Mouse (Mus musculus) cerebellum, adult 2 months (tissue): Measurements from ENCODE around the gene Ldha. TPM values are rescaled to one million over a fixed set of nuclear protein-coding genes. Genes with fewer than 3 reads are reported as not detected.
"Not testable (repeated sequence)": the region's sequence is repeated elsewhere in the genome, so short reads cannot be mapped to it uniquely, and the experiment has no call there.

ENCODE experiments used
- DNase-seq, 2 experiments: peaks; one replicate each; pipeline ENCODE4 v3.0.0; 2021
- H3K27ac ChIP-seq: fragments of 200-500 bp; 2 replicates; pipeline ENCODE4 v1.5.1; 2012; ENCODE audit warnings: low read length, control low read depth, inconsistent platforms; ENCODE audit not compliant: insufficient read depth
- H3K27me3 ChIP-seq: fragments of 200-500 bp; 2 replicates; pipeline ENCODE4 v1.6.1; 2012; ENCODE audit warnings: inconsistent platforms, mild to moderate bottlenecking, low read length, moderate library complexity; ENCODE audit not compliant: control insufficient read depth, insufficient read depth
- H3K4me1 ChIP-seq: fragments of 200-500 bp; 2 replicates; pipeline ENCODE4 v1.6.1; 2011; ENCODE audit warnings: low read length; ENCODE audit not compliant: control insufficient read depth, insufficient read depth
- H3K4me3 ChIP-seq: fragments of 200-500 bp; replicated peaks from 2 replicates; pipeline ENCODE3; 2011; ENCODE audit warnings: mild to moderate bottlenecking, low read depth, low read length, control low read depth; ENCODE audit not compliant: insufficient read depth
- CTCF ChIP-seq: fragments of 200-500 bp; IDR thresholded peaks from 2 replicates; pipeline ENCODE4 v1.5.1; 2011; ENCODE audit warnings: low read depth, mild to moderate bottlenecking, control low read depth, low read length, moderate library complexity, borderline replicate concordance; ENCODE audit not compliant: insufficient read depth
- POLR2A ChIP-seq: fragments of 200-500 bp; IDR thresholded peaks from 2 replicates; pipeline ENCODE4 v1.6.1; 2011; ENCODE audit warnings: low read length, control low read depth, borderline replicate concordance; ENCODE audit not compliant: insufficient read depth
- WGBS: fragments of 180-500 bp; shearing (Covaris S2); methylation state at CpG from one replicate; pipeline ENCODE4 v1.1.7; 2018; 5-methylcytosine and 5-hydroxymethylcytosine counted together
- polyA plus RNA-seq: library from polyadenylated mRNA; depleted of rRNA; stranded (reverse); fragments of >200 nt; gene quantifications from 2 replicates; pipeline ENCODE4 v1.2.3, GENCODE M21; 2012; rRNA removed

Ldha gene
- polyA plus RNA-seq, 1 experiment: 209 TPM

DNA sequence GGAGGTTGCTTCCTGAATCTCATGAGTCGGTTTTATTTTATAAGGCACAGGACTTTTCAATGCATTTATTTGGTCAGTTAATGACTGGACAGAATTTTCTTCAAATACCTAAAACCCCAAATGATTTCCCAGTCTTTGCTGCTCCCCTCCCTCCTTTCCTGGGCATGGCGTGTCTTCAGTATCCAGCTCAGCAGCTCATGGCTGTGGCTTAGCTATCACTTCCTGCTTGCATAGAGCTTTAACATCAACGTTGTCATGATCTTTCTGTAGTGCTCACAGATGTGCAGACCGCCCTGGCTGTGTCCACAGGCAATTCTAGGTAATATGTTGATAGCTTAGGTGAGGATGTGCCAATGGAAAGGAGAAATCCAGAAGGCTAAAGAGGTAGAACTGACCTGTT, 30.7 kb downstream of the Ldha start:
- H3K4me1 ChIP-seq: no peaks in the 10 kb centered on the region
- WGBS: 73% methylated on average over 4 of the region's 4 CpGs
- no peak overlapping the region for H3K27ac ChIP-seq
- no peak for TF ChIP-seq CTCF
- TF ChIP-seq POLR2A: no peak
- no peak overlapping the region for H3K4me3 ChIP-seq
- DNase-seq: no peak
- H3K27me3 ChIP-seq: no peaks in the 10 kb centered on the region

DNA sequence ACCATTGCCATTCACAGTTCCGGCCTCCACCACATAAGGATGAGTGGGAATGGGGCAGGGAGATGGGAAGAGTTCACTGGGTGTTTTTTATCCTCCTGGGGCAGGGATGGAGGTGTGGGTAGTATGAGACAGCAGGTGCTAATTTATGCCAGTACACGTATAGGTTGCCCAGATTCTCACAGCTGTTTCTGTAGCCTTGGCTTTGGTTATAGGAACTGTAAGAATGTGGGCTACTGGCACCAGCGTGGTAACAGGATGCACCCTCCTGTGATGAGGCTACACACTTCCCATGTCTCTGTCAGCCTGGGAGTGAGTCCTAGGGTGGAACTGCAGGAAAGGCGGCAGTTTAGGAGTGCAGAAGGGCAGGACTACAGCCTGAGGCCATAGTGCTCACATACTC, 35.6 kb downstream of the Ldha start:
- no peak for DNase-seq
- Histone ChIP-seq H3K4me3 (no peak overlapping the region), H3K27me3 (no peaks in the 10 kb centered on the region), H3K4me1 (no peaks in the 10 kb centered on the region), H3K27ac (no peak overlapping the region)
- 44% methylated on average over 4 of the region's 4 CpGs for WGBS
- TF ChIP-seq CTCF (no peak), POLR2A (no peak)

DNA sequence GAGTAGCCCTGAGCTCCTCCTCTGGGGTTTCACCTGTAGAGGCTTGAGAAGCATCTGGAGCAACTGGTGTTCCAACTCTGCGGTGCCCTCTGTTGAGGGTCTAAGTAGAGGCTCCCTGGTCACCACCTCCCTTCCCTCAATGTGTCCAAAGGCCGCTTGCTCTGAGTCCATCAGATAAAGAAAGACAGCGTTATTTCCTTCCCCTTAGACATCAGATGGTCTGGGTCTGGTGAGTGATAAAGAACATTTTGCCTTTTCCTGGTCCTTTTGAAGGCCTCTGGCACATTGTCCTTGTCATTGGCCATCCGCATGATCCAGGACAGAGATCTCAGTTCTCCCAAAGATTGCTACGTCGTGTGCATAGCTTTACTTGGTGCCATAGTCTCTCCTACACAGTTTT, 36.0 kb downstream of the Ldha start:
- H3K27me3 ChIP-seq: no peaks in the 10 kb centered on the region
- DNase-seq: no peak
- H3K27ac ChIP-seq: no peak overlapping the region
- no peaks in the 10 kb centered on the region for H3K4me1 ChIP-seq
- WGBS: 87% methylated on average over 6 of the region's 6 CpGs
- TF ChIP-seq CTCF (no peak), POLR2A (no peak)
- H3K4me3 ChIP-seq: no peak overlapping the region

DNA sequence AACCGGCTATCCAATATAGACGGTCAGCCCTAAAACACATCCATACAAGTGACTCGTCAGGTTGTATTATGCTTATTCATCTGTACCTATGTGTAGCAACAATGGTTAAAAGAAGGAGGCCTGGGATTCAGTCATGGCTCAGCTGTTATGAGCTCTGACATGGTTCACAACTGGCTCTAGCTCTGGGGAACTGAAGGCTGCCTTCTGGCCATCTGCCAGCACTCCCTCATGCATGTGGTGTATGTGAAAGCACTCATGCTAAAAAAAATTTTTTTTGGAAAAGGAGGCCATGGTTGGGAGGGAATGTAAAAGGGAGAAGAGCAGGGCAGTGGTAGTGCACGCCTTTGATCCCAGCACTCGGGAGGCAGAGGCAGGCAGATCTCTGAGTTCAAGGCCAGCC, 38.6 kb downstream of the Ldha start:
- no peak for DNase-seq
- Histone ChIP-seq H3K27me3 (no peaks in the 10 kb centered on the region), H3K27ac (no peak overlapping the region), H3K4me3 (no peak overlapping the region), H3K4me1 (no peaks in the 10 kb centered on the region)
- TF ChIP-seq CTCF: no peak
- no peak for TF ChIP-seq POLR2A
- WGBS: 77% methylated on average over 5 of the region's 5 CpGs

DNA sequence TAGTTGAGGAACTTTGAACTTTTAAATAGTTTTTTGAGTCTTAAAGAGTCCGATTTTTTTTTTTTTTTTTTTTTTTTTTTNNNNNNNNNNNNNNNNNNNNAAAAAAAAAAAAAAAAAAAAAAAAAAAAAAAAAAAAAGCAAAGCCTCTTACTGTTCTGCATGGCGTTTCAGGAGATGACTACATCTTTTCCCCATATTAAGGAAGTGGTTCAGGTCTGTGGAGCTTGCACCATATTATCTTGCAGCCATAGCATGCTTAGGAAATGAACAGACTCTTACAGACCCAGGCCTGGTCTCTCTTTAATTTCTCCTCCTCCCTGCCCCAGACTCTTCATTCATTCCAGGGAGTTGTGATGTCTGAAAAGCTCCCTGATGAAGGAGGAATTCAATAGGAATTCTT, 39.7 kb downstream of the Ldha start:
- no peak for DNase-seq
- TF ChIP-seq POLR2A (no peak), CTCF (no peak)
- 87% methylated on average over 2 of the region's 2 CpGs for WGBS
- no peaks in the 10 kb centered on the region for H3K27me3 ChIP-seq
- H3K4me1 ChIP-seq: no peaks in the 10 kb centered on the region
- H3K27ac ChIP-seq: no peak overlapping the region
- H3K4me3 ChIP-seq: no peak overlapping the region

DNA sequence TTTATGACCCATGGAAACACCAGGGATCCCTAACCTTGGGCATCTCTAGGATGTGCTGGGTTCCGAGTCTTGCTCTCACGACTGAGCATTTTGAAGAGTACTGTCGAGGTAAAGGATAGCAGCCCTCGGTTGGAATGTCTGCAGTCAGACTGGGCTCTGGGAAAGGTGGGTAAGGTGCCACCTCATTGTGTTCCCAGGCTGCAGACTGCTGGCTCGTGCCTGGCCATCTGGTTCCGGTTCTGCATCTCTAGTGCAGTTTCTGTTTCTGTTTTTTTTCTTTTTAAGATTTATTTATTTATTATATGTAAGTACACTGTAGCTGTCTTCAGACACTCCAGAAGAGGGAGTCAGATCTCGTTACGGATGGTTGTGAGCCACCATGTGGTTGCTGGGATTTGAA, 40.7 kb downstream of the Ldha start:
- WGBS: 77% methylated on average over 8 of the region's 8 CpGs
- H3K27me3 ChIP-seq: not testable (repeated sequence)

DNA sequence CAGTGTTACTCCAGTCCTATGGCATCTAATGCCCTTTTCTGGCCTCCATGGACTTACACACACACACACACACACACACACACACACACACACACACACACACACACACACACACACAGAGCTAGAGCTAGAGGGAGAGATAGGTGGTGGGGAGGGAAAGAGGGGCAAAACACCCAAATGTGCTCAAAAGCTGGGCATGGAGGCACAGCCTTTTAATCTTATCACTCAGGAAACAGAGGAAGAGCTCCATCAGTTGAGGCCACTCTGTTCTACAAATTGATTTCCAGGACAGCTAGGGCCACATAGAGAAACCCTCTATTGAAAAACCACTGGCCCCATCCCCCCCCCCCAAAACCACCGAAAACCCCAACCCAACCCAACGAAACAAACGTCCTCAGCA, 42.0 kb downstream of the Ldha start:
- WGBS: 89% methylated on average over 3 of the region's 3 CpGs
- H3K4me1 ChIP-seq: no peaks in the 10 kb centered on the region

More for the DNA sequence above, 40.7 kb downstream of the Ldha start:
- H3K4me1 ChIP-seq, DNase-seq, H3K4me3 ChIP-seq, H3K27ac ChIP-seq: not testable (repeated sequence)

DNA sequence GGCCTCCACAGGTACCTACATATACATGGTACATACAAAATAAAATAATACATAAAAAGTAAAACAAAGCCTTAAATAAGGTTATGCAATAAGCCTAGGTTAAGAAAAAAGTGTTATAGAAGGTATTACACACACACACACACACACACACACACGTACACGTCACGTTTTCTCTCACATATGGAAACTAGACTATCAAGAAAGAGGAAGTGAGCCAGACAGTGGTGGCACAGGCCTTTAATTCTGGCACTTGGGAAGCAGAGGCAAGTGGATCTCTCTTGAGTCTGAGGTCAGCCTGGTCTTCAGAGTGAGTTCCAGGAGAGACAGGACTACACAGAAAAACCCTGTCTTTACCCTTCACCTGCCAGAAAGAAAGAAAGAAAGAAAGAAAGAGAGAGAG, 54.2 kb downstream of the Ldha start:
- Histone ChIP-seq H3K4me1 (no peaks in the 10 kb centered on the region), H3K27ac (no peak overlapping the region), H3K4me3 (no peak overlapping the region), H3K27me3 (no peaks in the 10 kb centered on the region)
- TF ChIP-seq POLR2A (no peak), CTCF (no peak)
- 91% methylated on average over 3 of the region's 3 CpGs for WGBS
- no peak for DNase-seq

More for the DNA sequence above, 42.0 kb downstream of the Ldha start:
- Histone ChIP-seq H3K27me3 (no peaks in the 10 kb centered on the region), H3K27ac (no peak overlapping the region), H3K4me3 (no peak overlapping the region)
- no peak for DNase-seq
- TF ChIP-seq POLR2A (no peak), CTCF (no peak)

DNA sequence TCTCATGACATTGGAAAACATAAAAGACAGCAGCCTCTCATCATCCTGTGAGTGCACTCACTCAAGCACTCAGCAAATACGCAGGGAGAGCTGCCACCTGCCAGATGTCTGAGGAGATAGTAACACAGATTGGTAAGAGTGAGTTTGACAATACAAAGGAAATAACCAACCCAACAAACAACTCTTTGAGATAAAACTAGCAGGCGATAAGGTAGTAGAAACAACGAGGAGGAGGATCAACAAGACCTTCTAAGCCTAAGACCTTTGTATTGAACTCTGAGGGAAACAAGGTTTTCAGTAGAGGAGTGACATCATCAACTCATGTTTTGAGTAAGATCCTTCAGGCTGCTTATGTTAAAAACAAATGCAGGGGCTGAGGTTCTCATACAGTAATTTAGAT, 58.1 kb downstream of the Ldha start:
- TF ChIP-seq CTCF (no peak), POLR2A (no peak)
- H3K4me1 ChIP-seq: no peaks in the 10 kb centered on the region
- no peak for DNase-seq
- H3K27ac ChIP-seq: no peak overlapping the region
- no peak overlapping the region for H3K4me3 ChIP-seq
- H3K27me3 ChIP-seq: no peaks in the 10 kb centered on the region
- WGBS: 91% methylated on average over 3 of the region's 3 CpGs

Other genes starting within 250 kb of the Ldha start
- 38.7 and 41.1 TPM in 2 replicates for gene Sergef, start 201.7 kb upstream of the Ldha start, polyA plus RNA-seq
- gene Tph1, start 168.9 kb upstream of the Ldha start, polyA plus RNA-seq: 0.10 TPM in 1 of 2 replicates, not detected in the other
- 12.4 and 13.7 TPM in 2 replicates for gene Saal1, start 130.8 kb upstream of the Ldha start, polyA plus RNA-seq
- not detected in 2 replicates for gene Saa3, start 125.8 kb upstream of the Ldha start, polyA plus RNA-seq
- gene Saa4, start 108.9 kb upstream of the Ldha start, polyA plus RNA-seq: not detected in 2 replicates
- 0.15 TPM in 1 of 2 replicates, not detected in the other for gene Saa1, start 98.5 kb upstream of the Ldha start, polyA plus RNA-seq
- 0.19 TPM in 1 of 2 replicates, not detected in the other for gene Saa2, start 89.7 kb upstream of the Ldha start, polyA plus RNA-seq
- gene Hps5, start 45.4 kb upstream of the Ldha start, polyA plus RNA-seq: 20.8 and 21.7 TPM in 2 replicates
- gene Gtf2h1, start 45.4 kb upstream of the Ldha start, polyA plus RNA-seq: 33.2 and 33.8 TPM in 2 replicates
- not detected in 2 replicates for gene Ldhc, start 19.7 kb downstream of the Ldha start, polyA plus RNA-seq
- gene Tsg101, start 78.5 kb downstream of the Ldha start, polyA plus RNA-seq: 80.5 and 87.8 TPM in 2 replicates
- gene Uevld, start 117.1 kb downstream of the Ldha start, polyA plus RNA-seq: 7.4 and 8.0 TPM in 2 replicates
- not detected in 2 replicates for gene Gm9999, start 142.1 kb downstream of the Ldha start, polyA plus RNA-seq
- gene Spty2d1, start 166.9 kb downstream of the Ldha start, polyA plus RNA-seq: 11.2 and 11.3 TPM in 2 replicates
- 18.1 and 19.0 TPM in 2 replicates for gene Tmem86a, start 209.1 kb downstream of the Ldha start, polyA plus RNA-seq